Mouse (Mus musculus): Measurements from ENCODE around the gene Cenpf.
"Not testable (repeated sequence)": the region's sequence is repeated elsewhere in the genome, so short reads cannot be mapped to it uniquely, and the experiment has no call there.

Cenpf gene

DNA sequence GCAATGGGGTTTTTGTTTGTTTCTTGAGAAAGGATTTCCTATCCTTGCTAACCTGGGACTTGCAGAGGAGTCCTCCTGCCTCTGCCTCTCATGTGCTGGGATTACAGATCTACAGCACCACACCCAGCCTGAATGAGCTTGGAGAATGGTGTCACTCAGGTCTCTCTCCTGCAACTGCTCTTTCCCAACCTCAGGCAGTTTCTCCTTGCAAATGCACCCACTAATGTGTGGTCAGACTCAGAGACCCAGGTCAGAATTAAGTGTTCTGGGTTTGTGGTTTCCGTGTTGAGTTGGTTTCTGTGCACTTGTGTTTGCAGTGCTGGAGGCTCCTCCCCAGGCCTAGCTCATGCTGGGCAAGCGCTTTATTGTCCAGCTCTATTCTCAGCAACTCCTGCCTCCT, 6.5 kb upstream of the Cenpf start:
- no peak for DNase-seq

DNA sequence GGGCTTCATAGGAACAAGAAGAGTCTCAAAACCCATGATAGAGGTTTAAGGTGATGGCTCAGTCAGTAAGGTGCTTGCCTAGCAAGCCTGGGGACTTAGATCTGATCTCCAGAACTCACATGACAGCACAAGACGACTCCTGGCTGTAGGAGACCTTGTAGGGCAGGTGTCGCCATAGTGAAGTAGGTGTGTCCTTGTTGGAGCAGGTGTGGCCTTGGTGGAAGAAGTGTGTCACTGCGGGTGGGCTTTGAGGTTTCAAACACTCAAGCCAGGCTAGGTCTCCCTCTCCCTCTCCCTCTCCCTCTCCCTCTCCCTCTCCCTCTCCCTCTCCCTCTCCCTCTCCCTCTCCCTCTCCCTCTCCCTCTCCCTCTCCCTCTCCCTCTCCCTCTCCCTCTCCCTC, 4.6 kb upstream of the Cenpf start:
- not testable (repeated sequence) for DNase-seq

DNA sequence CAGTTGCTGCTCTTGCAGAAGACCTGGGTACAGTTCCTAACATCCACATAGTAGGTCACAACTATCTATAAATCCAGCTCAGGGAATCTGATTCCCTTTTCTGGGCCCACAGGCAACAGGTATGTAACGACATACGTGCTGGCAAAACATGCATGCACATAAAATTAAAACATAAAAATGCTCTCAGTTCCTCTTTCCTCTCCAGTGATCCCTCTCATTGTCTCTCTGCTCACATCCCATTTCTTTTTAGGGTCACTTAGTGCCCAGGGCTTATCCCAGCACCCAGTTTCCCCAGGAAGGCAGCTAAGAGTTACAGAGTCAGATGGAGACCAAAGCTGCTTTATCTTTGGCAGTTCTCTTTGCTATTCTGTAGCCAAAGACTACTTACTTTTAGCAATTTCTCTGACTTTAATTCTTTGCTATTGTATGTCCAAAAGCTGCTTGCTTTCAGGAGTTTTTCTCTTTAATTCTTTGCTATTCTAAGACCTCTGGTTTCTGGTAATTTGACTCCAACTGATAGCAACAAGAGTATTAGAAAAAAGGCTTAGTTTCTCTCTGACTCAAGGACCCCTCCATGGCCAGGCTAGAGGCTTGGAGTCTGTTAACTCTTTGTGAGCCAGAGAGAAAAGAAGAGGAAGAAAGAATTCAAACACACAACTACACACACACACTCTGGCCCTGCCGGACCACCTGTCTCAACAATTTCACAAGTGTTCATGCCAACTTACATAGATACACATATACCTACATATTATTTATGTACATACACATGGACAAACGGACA, 1.4 kb upstream of the Cenpf start:
- DNase-seq = no peak

DNA sequence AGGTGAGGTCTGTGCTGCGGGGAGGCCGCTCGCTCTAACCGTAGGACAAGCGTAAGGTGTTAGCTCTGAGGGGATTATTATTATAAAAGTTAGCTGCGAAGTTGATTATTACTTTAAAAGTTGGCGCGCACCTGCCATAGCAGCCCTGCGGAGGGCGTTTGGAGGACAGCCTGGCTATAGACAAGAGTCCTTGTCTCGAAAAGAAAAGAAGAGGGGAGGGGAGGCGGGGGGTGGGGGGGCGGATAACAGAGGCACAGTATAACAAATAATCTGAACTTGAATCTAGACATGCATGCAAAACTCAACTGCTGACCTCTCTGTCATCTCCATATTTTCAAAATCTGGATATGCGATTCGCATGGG, 483 bp upstream of the Cenpf start:
- no peak for DNase-seq

DNA sequence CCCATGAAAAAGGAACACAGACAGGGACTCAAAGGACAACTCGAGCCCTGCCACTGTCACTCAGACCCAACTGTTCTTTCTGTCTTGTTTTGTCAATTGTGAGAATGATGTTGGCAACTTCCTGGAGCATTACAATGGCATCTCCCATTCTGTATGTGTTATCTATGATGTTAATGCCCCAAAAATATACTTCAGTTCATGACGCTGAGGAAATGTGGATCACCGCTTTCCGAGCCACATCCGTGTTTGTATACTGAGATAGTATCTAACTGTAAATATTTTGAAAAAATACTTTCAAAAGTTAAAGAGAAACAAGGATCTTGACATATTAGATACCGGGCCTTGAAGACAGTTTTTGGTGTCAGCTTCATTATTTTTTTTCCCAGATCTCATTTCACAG, 1.9 kb downstream of the Cenpf start:
- no peak for DNase-seq

DNA sequence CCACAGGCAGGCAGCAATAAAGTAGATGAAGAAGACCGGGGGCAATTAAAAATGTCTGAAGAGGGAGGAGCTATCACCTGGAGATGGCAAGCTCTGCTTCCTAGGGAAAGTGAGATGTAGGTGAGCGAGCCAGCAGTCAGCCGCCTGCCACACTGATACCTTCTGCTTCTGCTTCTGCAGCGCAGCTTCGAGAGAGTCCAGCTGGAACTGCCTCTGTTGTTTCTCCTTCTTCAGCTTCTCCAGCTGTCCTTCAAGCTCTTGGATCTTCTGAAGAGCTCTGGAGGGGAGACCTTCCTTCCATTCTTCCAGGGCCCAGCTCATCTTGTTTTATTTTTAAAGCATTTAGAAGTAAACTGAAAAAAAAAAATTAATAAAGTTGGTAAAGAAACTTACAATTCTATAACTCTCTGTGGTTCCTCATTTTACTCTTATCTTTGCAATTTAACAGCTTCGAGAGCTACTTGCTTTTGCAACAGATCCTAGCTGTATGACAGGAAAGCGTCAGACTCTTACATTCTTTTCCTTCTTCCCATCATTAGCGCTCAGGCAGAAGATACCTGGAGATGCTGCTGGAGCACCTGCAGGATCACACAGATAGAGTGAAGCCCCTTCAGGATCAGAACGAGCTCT, 3.0 kb downstream of the Cenpf start:
- no peak for DNase-seq

DNA sequence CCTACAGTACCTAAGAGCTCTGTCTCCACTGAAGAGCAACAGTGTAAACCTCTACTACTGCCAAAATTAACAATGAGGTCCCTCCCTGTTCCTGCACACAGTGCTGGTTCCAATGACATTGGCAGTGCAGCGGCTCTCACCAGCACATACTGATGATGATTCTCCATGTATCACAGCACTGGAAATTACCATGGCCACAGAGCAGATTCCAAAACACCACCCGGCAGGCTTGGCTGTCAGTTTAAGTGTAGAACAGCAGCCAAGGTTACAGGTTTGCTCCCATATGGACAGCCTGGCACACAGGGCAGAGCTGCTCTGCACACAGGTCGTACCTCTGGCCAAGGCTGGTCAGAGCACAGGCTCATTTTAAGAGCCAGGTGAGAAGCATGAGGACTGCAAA, 8.3 kb downstream of the Cenpf start:
- DNase-seq = no peak

DNA sequence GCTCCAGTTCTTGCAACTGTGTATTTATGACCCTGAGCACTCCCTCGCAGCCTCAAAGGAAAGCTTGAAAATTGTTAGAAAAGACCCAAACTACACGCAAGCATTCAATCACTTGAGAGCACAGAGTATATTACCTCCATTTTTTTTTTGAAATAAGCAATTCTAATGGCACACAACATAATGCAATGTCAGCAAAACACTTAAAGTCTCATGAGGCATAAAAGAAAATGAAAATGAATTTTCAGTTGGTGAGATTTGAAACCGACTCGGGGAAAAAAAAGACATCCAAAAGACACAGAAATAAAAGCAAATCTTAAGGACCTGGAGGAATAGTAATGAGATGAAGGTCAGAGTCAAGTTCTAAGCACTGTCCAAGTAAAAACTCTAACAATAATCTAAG, 11.9 kb downstream of the Cenpf start:
- no peak for DNase-seq

DNA sequence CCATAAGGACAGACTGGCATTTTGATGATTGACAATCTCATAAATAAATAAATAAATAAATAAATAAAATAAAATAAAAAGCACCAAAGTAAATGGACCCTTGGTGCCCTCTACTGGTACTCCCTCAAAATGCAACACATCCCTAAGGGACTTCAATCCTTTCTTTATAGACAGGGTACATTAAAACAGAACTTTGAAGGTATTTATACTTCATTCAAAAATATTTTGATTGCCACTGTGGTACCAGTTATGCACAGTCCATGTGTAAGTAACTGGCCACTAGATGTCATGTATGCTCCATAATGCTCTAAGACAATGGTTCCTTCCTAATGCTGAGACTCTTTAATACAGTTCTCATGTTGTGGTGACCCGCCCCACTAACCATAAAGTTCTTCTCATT, 12.5 kb downstream of the Cenpf start:
- DNase-seq = no peak

DNA sequence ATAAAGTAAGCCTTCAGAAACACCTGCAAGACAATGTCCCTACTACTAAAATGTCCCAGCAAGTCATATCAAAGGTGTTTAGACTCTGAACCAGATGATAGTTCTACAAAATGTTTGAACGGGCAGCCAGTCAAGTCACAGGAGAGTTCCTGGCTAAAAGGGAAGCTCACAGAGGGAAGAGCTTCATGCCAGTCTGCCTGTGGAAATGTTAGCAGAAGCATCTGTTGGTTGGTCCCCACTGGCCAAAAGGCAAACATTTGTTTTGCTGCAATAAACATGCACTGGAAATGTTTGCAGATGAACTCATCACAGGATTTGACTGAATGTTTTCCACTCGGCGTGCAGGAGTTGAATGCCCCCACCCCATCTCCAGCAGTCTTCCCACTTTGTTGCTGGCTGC, 21.9 kb downstream of the Cenpf start:
- DNase-seq = no peak

DNA sequence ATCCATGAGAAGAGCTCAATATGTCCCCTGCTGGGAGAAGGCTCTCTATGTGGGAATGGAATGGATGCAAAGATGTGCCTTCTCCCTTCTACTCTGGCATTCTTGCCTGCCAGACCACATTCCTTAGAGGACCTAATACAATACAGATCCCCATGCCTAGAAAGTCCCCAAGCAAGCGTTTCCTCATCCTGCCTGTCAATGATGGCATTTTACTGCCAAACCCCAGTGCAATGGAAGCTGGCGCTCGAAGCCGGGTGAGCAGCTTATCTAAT, 23.1 kb downstream of the Cenpf start:
- DNase-seq = no peak

DNA sequence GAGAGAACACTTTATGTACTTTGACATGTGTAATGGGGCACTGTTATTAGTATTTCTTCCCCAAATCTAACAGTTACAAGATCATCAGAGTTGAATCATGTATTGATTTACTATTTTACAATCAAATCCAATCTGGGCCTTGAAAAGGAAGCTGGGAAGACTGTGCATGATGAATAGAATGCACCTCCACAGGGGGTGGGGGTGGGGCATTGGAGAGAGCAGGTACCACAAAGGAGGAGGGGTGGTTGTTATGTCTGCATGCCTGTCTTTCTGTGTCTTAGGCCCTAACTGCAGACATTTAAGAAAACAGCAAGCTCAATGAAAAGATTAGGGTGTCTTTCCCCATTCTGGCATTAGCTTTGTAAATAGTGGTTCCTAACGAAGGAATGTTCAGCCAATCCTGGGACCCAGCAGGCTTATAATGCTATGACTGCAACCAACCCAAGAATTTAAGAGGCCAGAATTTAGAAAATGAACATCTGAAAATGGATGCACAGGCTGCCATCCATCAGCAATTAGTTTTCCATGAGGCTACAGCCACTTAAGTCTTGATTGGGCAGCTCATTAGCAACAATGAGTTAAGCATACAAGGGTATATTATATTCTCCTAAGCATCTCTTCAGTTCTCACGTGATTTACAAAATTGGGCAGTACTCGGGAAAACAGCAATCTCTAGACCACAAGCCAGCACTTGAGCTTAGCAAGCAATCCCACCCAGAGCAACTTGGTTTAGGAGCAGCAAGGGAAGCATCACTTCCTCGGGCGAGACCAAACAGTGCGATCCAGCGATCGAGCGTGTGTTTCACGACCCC, 23.6 kb downstream of the Cenpf start:
- DNase-seq = no peak

DNA sequence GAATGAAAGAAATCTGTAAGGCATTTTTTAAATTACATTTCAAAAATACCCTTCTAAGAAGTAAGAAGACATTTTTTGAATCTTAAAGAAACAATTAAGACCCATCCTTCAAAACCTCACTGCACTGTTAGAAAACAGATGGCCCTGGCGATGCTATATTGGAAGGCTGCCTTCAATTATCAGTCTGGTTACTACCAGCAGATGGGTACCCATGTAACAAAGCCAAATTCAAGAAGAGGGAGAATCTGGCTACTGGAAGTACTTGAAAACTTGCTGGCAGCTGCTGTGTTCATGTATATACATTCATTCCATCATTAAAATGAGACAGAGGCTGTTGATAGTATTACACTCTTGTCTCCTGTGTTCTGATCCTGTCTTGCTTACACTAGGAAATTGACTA, 24.4 kb downstream of the Cenpf start:
- no peak for DNase-seq

DNA sequence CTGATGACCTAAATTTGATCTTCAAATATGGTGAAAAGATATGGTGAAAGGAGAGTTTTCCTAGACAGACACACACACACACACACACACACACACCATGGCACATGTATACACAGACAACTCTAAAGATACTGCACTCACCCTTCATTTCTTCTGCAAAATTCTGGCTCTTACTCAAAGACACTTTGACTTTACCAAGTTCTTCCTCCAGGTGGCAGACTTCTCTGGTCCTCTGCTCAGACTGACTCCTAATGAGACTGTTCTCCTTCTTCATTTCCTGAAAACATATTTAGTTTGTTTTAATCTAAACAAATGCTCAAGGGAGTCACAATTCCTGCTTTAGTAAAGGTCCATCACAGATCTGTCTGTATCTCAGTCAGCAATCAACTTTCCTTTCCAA, 26.0 kb downstream of the Cenpf start:
- no peak for DNase-seq

DNA sequence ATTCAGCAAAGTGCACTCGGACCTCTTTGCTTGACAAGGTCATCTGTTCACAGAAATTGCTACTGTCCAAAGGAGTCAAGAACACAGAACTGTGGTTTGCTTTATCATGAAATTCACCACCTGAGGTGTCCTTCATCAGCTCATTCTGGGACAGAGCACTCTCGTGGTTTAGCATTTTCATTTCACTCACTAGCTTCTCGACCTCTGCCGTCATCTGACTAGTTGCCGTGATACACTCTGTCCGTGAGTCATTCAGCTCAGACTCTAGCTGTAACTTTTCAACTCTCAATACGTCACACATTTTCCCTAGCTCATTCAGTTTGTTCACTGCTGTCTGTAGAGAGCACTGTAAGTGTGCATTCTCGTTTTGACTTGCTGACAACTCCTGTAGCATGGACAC, 30.5 kb downstream of the Cenpf start:
- no peak for DNase-seq

DNA sequence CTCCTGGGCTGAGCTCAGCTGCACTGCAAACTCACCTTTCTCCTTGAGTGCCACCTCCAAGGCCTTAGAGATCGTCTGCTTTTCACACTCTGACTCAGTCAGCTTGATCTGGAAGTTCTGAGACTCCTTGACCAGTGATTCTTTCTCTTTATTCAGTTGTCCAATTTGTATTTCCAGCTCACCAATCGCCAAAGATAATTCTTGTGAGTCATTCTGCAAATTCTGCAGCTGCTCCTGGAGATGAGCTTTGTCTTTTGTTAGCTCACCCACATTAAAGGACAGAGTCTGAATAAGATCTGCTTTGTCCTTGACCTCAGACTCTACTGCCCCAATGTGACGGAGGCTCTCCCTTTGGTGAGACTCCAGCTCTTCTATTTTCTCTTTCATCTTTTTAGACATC, 34.1 kb downstream of the Cenpf start:
- no peak for DNase-seq

DNA sequence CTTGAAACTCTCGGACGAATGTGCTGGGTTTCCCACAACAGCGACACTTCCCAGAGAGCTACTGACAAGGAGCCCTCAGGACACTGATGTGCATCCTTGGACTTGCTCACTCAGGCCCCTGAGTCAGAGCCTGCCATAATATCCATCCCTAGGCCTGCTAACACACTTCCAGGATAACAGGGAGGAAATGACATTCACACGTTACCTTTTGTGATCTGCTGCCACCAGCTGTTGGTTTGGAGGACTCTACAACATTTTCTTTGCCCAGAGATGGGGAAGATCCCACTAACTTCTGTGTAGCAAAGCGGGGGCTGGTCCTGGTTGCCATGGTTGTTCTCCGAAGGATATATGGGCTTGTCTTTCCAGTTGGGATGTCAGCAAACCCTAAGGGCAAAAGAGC, 41.3 kb downstream of the Cenpf start:
- DNase-seq = no peak

DNA sequence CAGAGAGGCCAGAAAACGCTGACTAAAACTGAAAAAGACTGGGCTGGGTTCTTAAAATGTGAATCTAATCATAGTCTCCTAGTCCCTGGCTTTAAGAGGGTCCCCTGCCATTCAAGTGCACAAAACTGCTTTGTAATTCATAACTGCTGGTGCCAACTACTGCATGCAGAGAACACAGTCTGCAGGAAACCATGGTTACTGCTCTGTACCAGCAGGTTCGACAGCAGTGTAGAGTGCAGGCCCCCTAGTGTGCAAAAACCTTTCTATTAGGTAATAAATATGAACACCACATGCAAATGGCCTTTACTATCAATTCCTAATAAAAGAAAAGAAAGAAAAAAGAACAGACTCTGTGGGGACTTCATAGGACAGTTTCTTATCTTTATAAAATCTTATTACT, 42.5 kb downstream of the Cenpf start:
- no peak for DNase-seq

DNA sequence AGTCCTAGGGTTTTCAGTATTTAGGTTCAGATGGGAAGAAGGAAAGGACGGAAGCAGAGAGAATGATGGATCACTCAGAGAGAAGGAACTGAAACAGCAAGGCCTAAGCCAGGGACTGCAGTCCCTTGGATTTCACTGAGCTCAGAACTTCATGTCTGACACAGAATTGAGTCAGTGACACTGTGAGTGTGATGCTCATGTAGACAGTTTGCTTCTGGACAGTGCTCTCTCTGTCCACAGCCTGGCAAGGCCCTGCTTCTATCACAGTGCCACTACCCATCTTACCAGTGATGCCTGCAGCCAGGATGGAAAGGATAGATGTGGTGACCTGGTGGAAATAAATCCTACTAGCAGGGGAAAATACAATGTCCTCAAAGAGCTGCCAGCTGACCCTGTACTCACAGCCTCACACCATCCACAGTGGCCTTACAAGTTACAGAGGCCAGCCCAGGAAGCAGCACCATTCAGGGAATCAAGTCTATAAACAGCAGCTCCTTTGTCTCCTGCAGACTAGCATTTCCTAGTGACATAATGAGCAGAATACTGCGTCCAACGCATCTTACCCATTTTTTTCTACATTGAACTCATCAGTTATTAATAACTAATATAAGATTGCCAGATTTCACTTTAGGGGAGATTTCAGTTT, 43.1 kb downstream of the Cenpf start:
- no peak for DNase-seq

DNA sequence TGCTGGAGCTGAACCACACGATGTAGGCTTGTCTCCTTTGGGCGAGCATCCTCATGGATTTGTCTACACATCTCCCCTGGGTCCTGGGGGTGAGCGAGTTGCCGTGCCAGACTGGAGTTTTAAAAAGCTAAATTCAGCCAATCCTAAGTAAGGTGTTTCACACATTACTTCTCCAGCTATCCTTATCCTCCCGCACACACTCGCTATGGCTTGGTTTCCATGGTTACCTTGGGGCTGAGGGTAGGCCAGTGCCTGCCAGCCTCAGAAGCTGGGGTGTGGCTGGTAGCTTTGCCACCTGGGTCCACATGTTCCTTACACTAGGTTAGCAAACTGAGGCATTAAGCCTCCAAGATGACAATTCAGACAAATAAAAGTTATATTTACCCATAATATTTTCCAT, 48.3 kb downstream of the Cenpf start:
- DNase-seq = no peak

DNA sequence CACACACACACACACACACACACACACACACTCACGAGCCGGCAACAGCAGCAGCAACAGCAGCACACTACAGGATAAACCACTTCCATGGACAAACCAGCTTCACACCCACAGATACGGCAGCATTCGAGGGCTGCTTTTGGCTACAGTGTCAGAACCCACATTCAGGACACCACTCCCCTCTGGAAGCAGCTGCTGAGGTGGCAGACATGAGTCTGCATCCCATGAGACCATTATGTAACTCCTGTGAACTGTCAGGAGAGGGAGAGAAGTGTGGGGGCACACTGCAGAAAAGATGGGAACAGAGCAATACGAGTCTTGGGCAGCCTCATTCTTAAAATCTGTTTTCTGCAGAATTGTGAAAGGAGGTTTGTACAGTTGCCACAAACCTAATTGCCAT, 54.1 kb downstream of the Cenpf start:
- no peak for DNase-seq

DNA sequence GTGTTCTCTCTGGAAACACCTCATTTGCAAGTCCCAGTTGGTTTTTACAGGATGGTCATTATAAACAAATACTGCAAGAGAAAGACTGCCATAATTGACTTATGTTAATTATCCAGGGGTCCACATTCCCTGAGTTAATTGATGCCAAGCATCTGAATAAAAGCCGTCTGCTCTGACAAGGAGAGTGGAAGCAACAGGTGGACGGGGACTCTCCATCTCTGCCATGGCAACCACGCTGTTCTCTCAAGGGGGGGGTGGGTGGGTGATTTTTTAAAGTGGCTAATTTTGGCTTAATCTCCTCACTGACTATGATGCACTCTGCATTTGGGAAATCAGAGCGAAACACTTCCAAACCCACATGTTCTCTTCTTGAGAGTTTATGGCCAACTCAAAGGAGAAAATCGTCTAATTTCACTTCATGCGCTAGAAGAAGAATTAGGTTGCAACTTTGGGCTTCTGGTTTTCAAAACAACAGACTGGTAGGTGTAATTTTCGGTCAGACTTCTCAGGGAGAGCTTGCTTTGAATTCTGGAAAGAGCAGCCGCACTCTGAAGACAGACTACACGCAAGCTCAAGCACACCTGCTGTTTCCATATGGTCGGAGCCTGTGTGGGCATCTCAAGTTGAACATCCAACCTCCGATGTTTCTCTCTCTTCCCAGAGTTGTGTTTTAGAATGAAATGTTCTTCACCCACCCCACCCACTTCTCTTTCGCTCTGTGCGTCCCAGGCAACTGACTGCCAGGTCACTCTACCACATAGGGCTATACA, 55.8 kb downstream of the Cenpf start:
- DNase-seq = no peak

DNA sequence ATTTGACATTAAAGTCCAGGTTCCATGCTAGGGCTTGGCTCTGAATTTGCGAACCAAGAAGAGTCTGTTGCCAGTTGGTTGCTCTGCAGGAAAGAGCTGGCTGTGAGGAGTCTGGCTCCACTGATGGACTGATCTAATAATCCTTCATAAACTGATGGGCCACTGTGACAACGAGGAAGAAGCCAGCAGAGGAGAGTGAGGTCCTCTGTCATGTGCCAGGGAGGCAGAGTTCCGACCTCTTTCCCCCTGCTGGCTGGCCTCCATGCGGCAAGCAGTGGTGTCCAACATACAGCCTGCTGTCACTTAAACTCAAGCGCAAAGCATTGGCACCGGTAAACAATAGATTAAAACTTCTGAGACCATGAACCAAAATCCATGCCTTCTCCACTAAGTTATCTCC, 57.9 kb downstream of the Cenpf start:
- DNase-seq = no peak
